Mouse (Mus musculus) gastrocnemius, postnatal 10 days (tissue): ENCODE data around the gene Lrba. TPM values are rescaled to one million over a fixed set of nuclear protein-coding genes. Genes with fewer than 3 reads are reported as not detected.

Experiments
- DNase-seq: peaks from one replicate; pipeline ENCODE4 v3.0.0; 2021; ENCODE audit warnings: mixed read lengths
- total RNA-seq, 2 experiments: library from RNA; stranded (reverse); gene quantifications; 2 replicates each; pipeline ENCODE4 v1.2.3; 2021

Gene Lrba
- total RNA-seq, 2 experiments from 2014 or later, result 22.7 to 24.1 TPM

DNA sequence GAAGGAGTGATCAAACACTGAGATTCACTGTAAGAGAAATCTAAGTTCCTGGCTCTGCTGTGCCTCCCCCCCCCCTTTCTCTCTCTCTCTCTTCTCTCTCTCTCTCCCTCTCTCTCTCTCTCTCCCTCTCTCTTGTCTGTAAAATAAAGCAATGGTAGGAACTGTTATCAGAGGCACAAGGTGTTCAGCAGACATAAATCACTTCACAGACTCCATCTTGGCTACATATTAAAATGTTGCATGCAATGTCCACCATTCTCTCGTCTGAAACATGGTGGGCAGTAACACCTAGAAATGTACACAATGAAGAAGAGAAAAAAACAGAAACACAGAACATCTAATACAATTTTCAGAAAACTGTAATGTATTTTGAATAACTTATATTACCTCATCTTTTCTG, 534.9 kb downstream of the Lrba start:
- DNase-seq, result no peak

DNA sequence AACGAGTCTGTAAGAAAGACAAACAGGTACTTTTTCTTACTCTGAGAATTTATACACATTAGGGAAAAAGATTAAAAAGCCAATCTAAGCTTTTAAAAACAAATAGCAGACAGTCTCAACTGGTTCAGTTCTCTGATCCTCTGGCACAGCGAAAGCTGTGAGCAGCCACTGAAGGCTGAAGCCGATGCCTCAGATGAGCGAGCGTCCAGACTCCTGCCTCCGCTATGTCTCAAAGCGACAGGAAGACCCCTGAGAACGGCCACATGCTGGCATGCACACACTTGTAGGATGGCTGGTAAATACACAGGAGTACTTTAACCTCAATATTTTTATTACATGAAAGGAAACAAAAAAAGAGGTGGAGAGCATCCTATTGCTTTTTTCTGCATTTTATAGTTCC, 535.4 kb downstream of the Lrba start:
- DNase-seq, result no peak

DNA sequence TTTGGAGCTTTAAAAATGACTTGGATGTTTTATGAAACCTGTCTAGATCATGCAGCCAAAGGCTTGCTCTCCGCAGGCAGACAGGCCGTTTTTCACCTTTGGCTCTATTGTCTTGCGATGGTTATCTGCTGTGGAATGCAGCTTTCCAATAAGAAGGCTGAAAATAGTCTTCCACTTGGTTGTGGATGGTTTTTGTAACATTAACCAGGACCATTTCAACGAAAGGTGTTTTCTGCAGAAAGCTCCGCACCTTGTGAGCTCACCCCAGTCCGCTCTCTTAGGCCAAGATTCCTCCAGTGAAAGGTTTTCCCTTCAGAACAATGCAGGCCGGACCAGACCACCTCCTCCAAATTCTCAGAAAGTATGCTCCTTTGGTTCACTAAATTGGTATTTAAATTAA, 536.0 kb downstream of the Lrba start:
- DNase-seq, result no peak

DNA sequence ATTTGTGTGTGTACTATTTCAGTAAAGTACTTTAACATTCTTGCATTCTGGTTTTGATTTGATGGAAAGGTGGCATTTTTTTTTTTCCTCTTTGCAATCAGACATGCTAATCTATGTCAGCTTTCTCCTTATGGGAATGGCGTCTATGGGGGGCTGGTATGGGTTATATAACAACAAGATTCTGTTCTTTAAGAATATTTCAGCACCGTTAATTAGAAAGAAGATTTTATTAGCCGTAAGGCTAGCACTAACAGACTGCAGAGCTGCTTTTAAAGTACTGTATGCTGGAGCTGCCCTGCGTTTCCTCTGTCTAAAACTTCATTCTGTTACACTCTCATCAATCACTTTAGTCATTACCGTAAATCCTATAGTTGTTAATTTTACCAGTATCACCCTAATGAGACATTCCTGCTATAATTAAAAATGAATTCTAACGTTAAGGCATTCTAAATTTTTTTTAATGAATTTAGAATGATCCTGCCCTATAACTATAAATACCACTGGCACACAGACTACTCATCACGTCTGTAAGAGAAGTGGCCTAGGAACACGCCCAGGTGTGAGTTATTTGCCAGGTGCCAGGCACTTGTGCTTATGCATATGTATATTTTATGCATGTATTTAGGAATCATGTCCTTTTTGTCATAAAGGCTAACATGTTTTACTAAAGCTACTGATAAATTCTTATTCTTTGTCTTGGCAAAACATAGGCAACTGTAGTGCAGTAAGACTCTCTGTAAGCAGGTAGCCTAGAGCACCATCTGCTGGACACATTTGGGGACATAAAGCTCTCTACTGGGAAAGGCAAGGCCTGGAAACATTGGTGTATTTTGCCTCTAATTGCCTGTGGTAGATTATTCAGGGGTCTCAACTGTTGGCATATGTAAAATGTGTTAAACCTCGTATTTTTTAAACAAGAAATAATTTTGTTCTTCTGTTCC, 536.9 kb downstream of the Lrba start:
- peak; percentile 61 for DNase-seq

DNA sequence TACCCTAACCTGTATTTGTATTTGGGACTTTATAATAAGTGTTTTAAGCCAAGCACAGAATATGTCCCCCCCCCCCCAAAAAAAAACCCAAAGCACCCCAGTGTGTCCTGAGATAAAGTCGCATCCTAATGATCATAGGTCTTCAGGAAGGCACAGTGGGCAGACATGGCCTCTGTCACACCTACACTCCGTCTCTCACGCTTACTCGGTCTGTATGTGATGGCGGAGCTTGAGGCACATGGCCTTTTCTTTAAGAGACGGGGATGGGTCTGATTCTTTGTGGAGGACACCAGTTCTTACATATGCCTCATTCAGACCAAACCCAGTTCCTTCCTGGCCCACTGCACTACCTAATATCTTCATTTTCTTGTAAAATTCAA, 537.5 kb downstream of the Lrba start:
- DNase-seq, result no peak

DNA sequence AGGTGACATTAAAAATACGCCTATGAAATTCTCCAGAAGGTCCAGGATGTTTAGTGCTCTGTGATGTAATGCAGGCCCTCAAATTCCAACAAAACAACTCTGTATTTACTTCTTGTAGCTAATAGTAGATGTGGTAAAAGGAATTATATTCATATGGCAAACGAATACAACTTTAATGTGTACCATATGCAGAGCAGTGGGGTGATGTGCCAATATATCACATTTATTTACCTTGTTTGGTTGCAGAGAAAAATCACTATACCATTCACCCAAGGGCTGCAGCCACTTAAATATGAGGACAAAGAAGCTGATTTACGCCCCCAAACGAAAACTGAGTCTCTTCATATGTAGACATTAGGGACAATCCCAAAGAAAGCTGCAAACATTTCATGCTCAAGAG, 538.0 kb downstream of the Lrba start:
- no peak for DNase-seq

DNA sequence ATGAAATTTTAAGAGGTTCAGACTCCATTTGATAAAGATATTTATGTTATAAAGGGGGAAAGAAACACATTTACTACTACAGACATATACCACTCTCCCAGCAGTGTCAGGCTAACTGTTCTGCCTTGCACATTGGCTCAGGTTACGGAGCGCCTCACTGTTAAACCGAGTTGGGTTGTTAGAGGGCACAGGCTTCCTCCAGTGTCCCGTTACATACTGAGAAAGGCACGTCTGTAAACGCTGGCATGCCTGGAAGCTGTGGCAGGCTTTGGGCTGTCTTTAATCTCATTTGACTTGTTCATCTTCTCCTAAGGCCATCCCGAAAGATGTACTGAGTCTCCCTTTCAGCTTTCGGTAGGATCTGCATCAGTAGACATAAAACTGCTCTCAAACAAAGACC, 544.1 kb downstream of the Lrba start:
- no peak for DNase-seq

DNA sequence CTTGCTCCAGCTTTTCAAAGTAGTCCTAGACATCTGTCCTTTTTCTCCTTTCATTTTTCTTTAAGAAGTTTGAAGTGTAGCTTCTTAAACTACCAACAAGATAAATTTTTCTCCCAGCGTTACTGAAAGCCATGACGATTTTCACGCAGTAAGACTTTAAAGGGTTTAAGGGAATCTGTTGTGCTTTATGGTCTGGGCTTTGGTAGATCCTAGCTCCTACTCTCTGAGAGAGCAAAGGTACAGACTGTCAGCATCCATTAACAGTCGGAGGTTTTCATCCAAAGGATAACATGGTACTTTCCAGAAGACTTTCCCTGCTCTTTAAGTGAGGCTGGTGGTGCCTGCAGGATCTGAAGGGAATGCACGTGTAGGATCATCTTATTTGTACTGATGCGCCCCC, 544.5 kb downstream of the Lrba start:
- no peak for DNase-seq

DNA sequence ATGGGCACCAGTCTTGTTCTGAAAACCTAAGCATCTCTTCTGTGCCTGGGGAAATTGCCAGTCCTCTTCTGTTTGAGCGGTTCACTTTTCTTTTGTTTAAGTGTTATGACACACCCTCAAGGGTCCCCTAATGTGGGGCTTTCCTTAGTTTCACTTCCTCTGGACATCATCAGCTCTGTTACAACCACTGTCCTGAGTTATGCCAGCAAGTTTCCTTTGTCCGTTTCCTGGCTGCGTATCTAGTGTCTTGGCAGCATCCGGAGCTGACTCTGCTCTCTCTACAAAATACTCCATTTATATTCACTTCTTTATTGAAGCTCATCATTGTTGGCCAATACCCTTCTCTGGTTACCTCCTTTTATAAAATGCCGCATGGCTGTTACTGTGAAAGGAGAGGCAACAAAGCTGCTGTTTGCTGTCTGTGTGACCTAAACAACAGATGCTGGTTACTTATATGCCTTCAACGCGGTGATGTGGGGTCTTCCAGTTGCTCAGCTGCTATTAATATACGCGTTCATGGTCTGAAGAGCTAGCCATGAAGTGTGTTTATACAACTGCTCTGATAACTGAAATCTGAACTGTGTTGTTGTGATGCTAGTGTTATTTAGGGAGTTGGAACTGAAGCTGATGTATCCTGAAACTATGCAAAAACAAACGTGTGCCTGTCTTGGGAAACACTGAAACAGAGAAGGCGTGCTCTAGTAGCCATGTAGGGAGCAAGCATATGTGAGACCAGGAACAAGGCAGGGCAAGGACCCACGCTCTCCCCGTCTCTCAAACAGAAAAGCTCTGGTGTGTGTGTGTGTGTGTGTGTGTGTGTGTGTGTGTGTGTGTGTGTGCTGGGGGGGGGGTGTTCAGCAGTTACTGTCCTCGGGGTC, 550.3 kb downstream of the Lrba start:
- no peak for DNase-seq

DNA sequence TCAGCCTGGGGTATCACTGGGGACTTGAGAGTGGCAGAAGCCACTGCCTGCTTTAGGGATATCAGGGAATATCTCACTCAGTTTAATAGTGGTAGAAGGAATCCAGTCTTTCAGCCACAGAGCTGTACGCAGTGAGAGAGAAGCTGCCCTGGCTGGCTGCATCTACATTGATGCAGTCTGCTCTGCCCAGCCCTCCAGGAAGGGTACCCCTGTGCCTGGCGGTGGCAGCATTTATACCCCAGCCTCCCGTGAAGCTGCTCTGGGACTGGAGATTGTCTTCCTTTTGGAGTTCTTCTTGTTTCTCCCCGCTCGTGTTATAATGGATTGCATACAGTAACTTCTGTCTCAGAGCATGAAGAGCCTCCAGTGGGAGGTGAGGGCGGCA, 551.0 kb downstream of the Lrba start:
- no peak for DNase-seq

DNA sequence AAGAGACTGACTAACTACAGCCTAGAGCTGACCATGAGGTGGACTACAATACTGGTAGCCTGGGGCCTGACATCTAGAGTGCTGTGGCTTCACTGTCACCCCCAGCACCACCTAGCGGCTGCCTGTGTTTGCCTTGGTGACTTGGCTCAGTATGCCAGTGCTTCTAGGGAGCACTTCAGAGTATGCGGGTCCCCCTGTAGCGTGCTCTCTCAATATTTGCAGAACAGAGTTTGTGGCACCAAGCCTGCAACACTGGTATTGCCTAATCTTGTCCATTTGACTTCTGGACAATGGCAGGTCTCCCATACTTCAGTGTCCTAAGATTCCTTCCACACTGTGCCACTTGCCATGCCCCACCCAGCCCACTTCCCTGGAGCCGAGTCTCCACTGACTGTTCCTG, 555.2 kb downstream of the Lrba start:
- no peak for DNase-seq

DNA sequence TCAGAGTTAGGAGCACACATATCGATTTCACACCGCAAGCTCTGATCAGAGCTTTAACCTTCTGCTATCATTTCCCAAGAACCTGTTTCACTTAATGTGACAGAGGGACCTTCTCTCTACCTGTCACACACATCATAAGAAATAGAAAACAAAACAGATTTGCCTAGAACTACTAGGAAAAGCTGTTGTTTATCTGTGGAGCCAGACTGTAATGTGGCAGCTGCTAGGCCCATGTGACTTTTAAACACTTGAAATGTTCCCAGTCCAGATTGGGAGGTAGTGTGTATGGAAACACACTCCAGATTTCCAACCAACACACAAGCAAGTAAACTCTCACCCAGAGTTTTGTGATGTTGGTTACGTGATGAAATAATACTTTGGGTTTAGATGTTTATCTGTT, 559.6 kb downstream of the Lrba start:
- no peak for DNase-seq

DNA sequence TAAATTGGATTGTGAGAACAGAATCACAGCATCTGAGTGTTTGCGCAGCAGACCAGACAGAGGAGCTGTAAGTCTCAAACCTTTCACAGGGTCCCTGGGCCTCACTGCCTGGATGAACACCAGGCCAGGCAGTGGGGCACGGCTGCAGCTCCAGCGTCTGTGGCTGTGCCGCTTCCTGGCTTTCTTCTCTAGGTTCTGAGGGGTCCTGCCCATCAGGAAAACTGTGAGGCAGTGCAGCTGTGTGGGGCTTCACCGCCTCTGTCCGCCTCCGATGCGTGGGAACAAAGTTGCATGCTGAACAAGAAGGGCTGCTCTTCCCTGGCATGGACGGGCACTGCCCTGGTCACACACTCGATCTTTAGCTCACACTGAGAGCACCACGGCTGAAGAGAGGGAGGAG, 560.5 kb downstream of the Lrba start:
- DNase-seq, result no peak

DNA sequence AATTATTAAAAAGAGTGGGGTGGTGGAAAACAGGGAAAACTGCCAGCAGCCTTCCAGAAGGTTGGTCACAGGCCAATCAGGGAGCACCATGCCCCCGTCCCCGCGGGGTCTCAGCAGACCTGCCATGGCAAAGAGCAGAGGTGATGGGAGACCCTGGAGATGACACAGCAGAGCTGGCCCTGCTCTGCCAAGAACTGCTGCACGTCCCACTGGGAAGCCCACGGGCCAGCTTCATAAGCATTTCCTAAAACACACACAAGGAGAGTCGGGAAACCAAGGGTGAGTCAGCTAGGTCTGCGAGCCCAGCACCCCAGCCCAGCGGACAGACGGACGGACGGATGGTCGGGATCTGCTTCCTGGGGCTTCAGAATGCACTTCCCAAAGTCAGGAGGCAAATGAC, 561.8 kb downstream of the Lrba start:
- no peak for DNase-seq

DNA sequence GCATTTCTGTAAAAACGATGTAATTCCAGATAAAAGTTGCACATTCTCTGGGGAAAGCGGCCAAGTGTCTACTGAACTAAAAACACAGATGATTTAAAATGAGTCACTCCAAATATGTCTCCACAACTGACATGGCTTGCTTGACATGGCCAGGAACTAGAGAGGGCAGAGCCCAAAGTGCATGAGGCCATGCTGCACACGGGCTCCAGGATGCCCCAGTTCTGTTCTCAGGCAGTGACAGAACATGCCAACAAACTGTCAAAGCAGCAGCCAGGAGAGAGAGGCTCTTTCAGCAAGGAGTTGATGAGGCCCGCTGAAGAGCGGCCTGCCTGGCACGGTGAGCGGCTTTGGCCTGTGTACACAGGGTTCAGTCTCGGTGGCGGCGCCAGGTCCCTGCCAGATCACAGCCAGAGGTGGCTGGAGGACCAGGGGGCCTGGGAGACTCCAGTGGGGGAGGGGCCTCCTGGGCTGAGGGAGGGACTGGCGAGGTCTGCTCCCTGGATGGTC, 562.4 kb downstream of the Lrba start:
- peak; percentile 67 for DNase-seq

DNA sequence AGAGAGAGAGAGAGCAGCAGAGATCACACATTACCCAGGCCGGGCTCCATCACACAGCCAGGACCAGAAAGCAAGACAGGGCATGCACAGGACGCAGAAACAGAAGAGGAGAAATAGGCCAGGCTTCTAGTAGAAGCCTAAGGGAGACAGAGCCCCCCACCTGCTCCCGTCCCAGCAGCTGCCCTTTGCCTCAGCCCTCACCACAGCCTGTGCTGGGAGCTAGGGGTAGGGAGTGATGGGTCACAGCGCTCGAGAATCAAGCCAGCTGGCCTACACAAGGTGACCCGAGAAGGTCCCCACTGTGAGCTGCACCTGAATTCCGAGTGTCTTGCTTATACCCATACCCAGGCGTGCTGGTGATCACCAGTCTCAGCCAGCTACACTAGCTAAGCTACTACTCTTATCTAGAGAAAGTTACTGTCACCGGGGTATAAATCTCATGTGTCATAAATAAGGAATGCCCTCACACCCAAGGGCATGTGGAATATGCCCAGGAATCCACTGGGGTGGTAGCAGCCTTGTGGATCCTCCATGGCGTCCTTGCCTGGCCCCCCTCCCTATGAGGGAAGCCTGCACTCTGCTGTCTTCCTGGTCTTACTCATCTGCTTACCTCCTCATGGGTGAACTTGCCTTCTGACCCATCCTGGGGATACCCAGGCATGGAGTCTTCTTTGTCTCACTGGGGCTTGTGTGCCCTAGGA, 563.1 kb downstream of the Lrba start:
- no peak for DNase-seq

DNA sequence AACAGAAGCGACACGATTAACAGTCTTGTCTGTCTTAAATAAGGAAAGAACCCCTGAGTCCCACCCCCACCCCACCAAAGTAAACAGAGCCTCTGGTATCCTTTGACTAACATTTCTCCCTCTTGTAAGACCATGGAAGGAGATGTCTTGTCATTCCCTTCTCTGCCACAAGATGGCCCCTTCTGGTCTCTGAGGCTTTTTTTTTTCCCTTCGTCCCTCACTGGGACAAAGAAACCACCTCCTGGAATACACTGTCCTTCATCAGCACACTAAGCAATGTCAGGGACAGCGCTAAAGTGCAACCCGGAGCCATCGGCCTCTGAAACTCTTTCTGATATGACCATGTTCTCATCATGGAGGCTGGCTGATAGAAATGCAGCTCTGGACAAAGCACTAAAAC, 564.2 kb downstream of the Lrba start:
- peak; percentile 62 for DNase-seq

DNA sequence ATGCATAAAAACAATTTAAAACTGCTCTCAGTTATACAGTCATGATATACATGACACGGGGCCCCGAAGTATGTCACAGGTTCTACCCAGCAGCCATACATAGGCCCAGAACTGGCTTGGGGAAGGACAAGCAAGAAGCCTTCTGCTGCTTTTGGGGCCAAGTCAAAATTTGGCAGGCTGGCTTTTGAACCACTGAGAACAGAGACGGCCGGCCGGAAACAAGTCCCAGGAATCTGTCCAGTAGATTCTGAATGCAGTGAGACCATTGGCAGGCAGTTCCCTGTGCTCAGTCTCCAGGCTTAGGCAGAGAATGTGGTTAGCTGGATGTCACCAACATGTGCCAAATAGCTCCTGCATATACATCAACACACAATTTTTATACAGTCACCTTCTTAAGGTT, 565.3 kb downstream of the Lrba start:
- DNase-seq, result no peak

DNA sequence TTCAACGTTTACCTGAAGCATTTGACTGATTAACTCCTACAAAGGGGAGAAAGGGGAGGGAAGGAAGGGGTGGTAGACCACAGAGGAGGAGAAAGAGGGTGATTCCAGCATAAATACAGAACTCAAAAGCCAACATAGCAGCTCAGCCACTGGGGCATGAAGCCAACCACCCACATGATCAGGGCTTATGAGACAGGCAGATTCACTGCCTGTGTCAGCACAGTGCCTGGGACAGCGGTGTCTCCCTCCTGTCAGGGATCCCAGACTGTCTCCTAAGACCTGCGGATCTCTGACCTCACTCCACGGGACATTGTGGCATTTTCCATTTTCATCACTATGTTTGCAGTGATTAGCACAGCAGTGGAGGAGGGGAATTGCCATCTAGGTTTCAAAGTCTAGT, 568.8 kb downstream of the Lrba start:
- no peak for DNase-seq

DNA sequence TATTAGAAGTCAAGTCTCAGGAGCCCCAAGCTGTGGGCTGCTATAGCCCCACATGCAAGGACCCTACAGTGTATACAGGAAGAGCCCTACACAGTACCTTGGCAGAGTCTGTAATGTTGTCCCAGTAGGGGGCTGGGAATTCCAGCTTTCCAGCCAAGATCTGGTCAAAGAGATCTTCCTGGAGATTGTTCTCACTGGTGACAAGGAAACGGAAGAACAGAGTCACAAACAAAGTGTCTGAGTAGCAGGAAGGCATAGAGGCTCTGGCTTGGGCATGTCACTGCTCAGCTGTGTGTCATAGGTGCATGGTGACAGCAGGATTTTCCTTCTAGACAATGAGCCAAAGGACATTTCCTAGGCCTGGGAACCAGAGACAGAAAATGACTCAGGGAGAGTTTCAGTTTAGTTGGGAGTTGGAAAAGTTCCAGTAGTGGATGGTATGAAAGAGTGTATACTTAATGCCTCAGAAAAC, 569.3 kb downstream of the Lrba start:
- no peak for DNase-seq

DNA sequence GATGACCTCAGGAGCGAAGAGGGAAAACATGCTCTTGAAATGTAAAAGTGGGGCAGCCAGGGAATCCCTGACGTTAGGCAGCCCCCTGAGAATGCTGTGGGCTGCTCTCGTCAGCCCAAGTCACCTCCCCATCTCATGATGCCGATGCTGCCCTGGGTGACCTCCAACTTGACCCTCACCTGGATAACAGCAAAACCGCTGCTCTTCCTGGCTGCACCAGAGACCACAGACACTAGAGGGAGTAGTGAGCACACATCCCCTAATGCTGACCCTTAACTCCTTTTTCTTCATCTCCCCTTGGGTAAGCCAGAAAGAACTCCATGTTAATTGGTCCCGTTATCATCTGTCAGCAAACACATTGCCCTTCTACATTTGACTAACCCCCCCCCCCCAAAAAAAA, 572.2 kb downstream of the Lrba start:
- no peak for DNase-seq

DNA sequence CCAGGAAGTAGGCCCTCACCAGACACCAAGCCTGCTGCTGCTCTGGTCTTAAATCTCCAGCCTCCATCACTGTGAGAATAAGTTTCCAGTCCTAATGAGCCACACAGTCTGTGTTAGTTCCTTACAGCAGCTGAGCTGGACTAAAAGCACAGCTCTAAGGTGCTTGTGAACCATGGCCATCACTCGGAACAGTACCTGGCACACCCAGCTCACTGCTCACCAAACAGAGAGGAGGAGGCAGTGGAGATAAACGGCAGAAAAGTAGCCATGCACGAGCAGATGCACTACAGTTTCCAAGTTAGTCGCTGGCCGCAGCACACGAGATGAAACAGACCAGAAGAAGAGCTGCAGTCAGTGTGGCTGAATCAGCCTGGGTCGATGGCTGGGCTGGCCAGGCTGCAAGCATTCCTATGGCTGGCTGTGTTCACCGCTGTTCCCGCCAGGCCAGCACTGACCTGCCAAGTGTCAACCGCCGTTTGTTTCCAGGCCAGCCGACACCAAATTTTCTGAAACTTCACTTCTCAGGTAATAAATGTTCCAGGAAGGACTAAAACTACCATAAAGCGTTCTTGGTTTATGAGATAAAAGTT, 573.5 kb downstream of the Lrba start:
- no peak for DNase-seq
